Mouse (Mus musculus) spleen, postnatal 36 days (tissue): ENCODE measurements at regions not wholly inside any gene's neighbourhood (a gene's known extent, or its start where the extent isn't known, plus 50 kb on each side); places are given as distances from the start of the nearest gene placed in this dataset.
"Not testable (repeated sequence)": the region's sequence is repeated elsewhere in the genome, so short reads cannot be mapped to it uniquely, and the experiment has no call there.

ENCODE experiments used
- DNase-seq, 2 experiments: peaks; one replicate each; pipeline ENCODE4 v3.0.0; 2022; ENCODE audit warnings: low spot score in 2 of 2, mixed read lengths in 1 of 2

DNA sequence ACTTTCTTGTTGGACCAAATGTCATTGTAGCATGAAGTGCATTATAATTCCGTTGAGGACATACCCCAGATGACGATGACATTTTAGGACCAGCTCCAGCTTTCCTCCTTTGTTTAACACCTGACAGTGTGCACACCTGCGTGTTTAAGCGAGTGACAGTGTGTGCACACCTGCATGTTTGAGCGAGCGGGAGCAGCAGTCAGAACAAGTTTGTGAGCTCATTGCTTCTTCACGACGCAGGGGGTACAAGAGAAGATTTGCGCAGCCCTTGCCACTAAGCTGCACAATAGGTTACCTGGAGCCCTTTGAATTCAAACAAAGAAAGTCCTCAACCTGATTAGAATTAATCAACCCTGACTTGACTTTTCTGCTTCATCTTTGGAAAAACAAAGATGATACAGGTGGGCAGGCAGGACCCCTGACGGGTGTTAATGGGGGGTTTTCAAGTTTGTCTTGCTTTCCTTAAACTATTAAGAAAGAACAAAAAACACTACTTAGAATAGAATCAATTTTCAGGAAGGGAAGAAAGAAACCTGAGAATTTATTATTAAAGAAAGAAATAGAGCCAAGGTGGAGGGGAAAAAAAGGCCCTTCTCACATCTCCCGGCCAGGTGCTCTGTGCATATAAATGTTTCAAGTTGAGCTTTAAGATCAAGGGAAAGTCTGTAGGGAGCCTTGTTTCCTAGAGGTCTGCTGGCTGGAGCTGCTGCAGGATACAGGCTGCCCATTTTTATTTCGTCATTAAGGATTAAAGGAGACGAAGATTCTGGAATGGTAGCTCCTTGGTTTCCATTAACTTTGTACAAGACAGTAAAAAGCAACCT is 144.8 kb upstream of the Ttc29 start:
- no peak for DNase-seq

- no peak for DNase-seq
These were observed 139.3 kb upstream of the Ttc29 start for GRCm38 (mm10) chr8:78073821-78074220.

- peak in 1 of 2 experiments; percentile 2 for DNase-seq
These were observed 136.0 kb upstream of the Ttc29 start for GRCm38 (mm10) chr8:78077122-78077521.

GRCm38 (mm10) chr8:78081395-78081794 is 131.7 kb upstream of the Ttc29 start:
- DNase-seq: not testable (repeated sequence)

GRCm38 (mm10) chr8:78083012-78083411 is 130.1 kb upstream of the Ttc29 start:
- DNase-seq: no peak

DNA sequence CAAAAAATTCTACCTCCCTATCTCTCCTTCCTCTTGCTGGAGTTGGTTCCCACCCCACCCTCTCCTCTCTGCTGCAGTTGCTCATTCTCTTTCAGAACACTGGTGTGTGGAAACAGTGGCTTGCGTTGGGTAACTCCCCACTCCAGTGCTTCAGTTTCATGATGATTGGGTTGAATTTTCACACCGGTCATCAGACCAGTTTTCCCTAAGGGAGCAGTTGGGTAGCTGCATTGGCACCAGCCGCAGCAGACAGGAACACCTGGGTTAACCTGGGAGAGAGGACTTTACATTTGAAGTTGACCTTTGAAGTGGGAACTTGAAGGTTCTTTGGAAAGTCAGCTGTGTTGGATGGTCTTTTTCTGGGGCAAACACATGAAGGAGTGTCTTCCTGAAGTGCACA is 126.7 kb upstream of the Ttc29 start:
- DNase-seq: no peak

- no peak for DNase-seq
These were observed 122.5 kb upstream of the Ttc29 start for GRCm38 (mm10) chr8:78090382-78091122.

GRCm38 (mm10) chr8:78096383-78096782 is 116.7 kb upstream of the Ttc29 start:
- no peak for DNase-seq

GRCm38 (mm10) chr8:78098191-78098745 is 114.8 kb upstream of the Ttc29 start:
- no peak for DNase-seq

DNA sequence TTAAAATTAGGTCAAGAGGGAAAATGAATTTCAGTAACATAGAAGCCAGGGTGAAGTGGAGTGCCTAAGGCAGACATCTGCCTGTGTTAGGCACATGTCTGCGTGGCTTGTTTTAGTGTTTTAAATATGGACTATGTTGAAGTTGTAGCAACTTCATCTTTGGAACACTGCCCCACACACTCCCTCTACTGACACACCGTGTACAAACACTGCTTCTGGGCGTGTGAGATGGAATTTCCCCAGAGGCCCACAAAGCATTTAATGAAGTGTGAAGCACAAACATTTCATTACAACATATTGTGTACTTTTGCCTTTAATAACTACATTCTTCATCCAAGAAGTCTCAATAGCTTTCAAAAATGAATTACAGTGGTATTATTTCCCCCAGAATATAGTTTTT is 114.0 kb upstream of the Ttc29 start:
- no peak for DNase-seq

DNA sequence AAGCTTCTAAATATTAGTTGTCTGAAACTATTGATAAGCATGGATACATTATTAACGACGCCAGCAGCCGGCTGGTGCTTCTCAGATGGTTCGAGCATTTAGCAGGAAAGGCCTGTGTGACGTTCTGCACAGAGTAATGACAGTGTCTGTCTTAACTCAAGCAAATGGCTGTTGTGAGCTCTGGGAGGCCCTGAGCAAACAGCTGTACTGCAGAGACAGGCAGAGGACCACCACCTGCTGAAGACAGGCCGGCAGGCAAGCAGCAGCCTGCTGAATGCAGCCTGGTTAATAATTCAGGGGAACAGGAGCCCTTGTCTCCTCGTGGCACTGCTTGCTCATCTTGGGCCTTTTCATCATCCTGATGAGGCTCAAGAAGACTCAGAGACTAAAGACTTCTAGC is 105.8 kb upstream of the Ttc29 start:
- DNase-seq: no peak

GRCm38 (mm10) chr8:78110003-78110649 is 103.0 kb upstream of the Ttc29 start:
- DNase-seq: no peak

- DNase-seq: no peak
These were observed 100.0 kb upstream of the Ttc29 start for GRCm38 (mm10) chr8:78113105-78113504.

GRCm38 (mm10) chr8:78114512-78114911 is 98.6 kb upstream of the Ttc29 start:
- DNase-seq: no peak

DNA sequence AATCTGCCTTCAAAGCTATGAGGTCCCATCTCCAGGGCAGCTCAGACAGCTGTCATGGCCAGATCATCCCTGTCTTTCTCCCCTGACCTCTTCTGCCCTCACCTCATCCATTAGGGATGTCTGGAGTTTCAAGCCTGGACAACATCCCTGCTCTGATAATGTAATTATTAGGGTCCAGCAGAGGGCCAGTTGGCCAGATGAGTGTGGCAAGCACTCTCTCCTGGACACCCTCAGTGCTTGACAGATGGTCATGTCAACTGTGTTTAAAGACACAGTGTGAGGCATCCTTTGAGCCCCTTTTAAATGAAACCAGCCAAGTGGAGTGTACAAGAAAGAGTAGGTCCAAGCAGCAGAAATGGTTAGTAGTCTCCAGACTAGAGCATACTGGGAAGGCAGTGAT is 95.9 kb upstream of the Ttc29 start:
- no peak for DNase-seq

DNA sequence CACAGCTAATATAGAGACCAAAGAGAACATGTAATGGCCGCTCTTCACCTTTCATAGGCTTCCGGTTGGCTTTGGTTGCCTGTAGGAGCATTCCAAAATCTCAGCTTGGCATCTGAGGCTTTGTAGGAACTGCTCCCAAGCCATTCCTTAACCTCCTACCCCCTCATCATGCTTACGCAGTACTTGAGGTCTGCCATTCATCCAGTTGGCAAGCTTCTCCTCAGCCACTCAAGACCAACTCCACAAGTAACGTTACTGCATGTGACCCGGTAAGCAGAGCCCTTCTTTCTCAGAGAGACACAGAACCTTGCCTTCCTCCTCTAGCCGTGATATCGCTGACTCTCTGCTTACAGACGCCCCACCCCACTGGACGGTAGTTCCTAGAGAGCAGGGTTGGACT is 94.6 kb upstream of the Ttc29 start:
- no peak for DNase-seq

GRCm38 (mm10) chr8:78119682-78120081 is 93.4 kb upstream of the Ttc29 start:
- DNase-seq: no peak

- peak in 1 of 2 experiments; percentile 9 for DNase-seq
These were observed 88.8 kb upstream of the Ttc29 start for GRCm38 (mm10) chr8:78124248-78124647.

- DNase-seq: no peak
These were observed 85.2 kb upstream of the Ttc29 start for GRCm38 (mm10) chr8:78127852-78128251.

GRCm38 (mm10) chr8:78129061-78129460 is 84.0 kb upstream of the Ttc29 start:
- no peak for DNase-seq

- DNase-seq: not testable (repeated sequence)
These were observed 73.6 kb upstream of the Ttc29 start for GRCm38 (mm10) chr8:78139514-78139913.

- no peak for DNase-seq
These were observed 65.9 kb upstream of the Ttc29 start for GRCm38 (mm10) chr8:78147170-78147569.
